Mouse (Mus musculus) CH12.LX (cell line): Measurements from ENCODE around the gene Mrpl55. TPM values are rescaled to one million over a fixed set of nuclear protein-coding genes. Genes with fewer than 3 reads are reported as not detected.

Experiments used
- DNase-seq: peaks from one replicate; pipeline ENCODE4 v3.0.0-alpha.2; 2013; ENCODE audit errors: extremely low read depth
- H3K27ac ChIP-seq: 2 replicates; pipeline ENCODE4 v1.5.1; 2012; ENCODE audit warnings: low read depth, mild to moderate bottlenecking, control low read depth, moderate library complexity; ENCODE audit not compliant: insufficient read depth
- H3K27me3 ChIP-seq: replicated peaks from 2 replicates; pipeline ENCODE3; 2012; ENCODE audit warnings: inconsistent platforms
- H3K36me3 ChIP-seq, 2 experiments: replicated peaks in 1 of 2; 2 replicates each; pipeline versions ENCODE3 to v1.6.1; 2012; ENCODE audit warnings: inconsistent platforms in 1 of 2, low read length in 1 of 2, mild to moderate bottlenecking in 1 of 2, mixed read lengths in 1 of 2, moderate library complexity in 1 of 2; ENCODE audit not compliant: control insufficient read depth in 1 of 2, insufficient read depth in 1 of 2
- H3K4me1 ChIP-seq, 2 experiments: 2 replicates each; pipeline ENCODE4 v1.6.1; 2012; ENCODE audit warnings: inconsistent platforms in 1 of 2, moderate library complexity in 1 of 2; ENCODE audit not compliant: insufficient read depth in 2 of 2, control insufficient read depth in 1 of 2
- H3K4me2 ChIP-seq: 2 replicates; pipeline ENCODE4 v1.6.1; 2012; ENCODE audit warnings: low read depth, mild to moderate bottlenecking, control low read depth; ENCODE audit not compliant: poor library complexity, insufficient read depth, severe bottlenecking
- H3K4me3 ChIP-seq, 3 experiments: fragments of 150-350 bp in 1 of 3; sonication (generic) in 1 of 3; replicated peaks in 1 of 3; 2 replicates each; pipeline versions ENCODE3 to v1.5.1; 2011 to 2012; ENCODE audit warnings: low read depth in 2 of 3, low read length in 2 of 3, mild to moderate bottlenecking in 2 of 3, moderate library complexity in 2 of 3, control low read depth in 1 of 3, improper control_type of control experiment in 1 of 3, inconsistent platforms in 1 of 3, mixed read lengths in 1 of 3; ENCODE audit not compliant: poor library complexity in 1 of 3
- H3K79me2 ChIP-seq: replicated peaks from 2 replicates; pipeline ENCODE4 v1.6.1; 2012; ENCODE audit warnings: mild to moderate bottlenecking, moderate library complexity; ENCODE audit not compliant: control insufficient read depth, poor library complexity, insufficient read depth, severe bottlenecking; ENCODE audit errors: extremely low read depth
- H3K9ac ChIP-seq: 2 replicates; pipeline ENCODE4 v1.6.1; 2012; ENCODE audit warnings: low read depth, mild to moderate bottlenecking, control low read depth, moderate library complexity; ENCODE audit not compliant: insufficient read depth
- H3K9me3 ChIP-seq: replicated peaks from 2 replicates; pipeline ENCODE3; 2012; ENCODE audit warnings: low read length, inconsistent platforms, mixed read lengths
- BHLHE40 ChIP-seq: IDR thresholded peaks from 2 replicates; pipeline ENCODE4 v1.6.1; 2011; ENCODE audit warnings: mild to moderate bottlenecking, low read depth, low read length, improper control_type of control experiment
- CHD1 ChIP-seq: IDR thresholded peaks from 2 replicates; pipeline ENCODE4 v1.6.1; 2012; ENCODE audit warnings: low read depth, low read length, improper control_type of control experiment, inconsistent platforms
- CHD2 ChIP-seq: IDR thresholded peaks from 2 replicates; pipeline ENCODE4 v1.6.1; 2011; ENCODE audit warnings: low read length, improper control_type of control experiment
- CTCF ChIP-seq, 2 experiments: IDR thresholded peaks in 1 of 2; conservative IDR thresholded peaks in 1 of 2; 2 replicates each; pipeline ENCODE4 v1.5.1; 2011 to 2012; ENCODE audit warnings: low read depth in 2 of 2, low read length in 2 of 2, improper control_type of control experiment in 1 of 2, inconsistent platforms in 1 of 2, mild to moderate bottlenecking in 1 of 2, moderate library complexity in 1 of 2
- E2F4 ChIP-seq: IDR thresholded peaks from 2 replicates; pipeline ENCODE4 v1.6.1; 2011; ENCODE audit warnings: low read depth, low read length, improper control_type of control experiment; ENCODE audit not compliant: insufficient replicate concordance
- ELF1 ChIP-seq: IDR thresholded peaks from 2 replicates; pipeline ENCODE4 v1.6.1; 2014; ENCODE audit warnings: low read depth, mild to moderate bottlenecking, inconsistent platforms, low read length, improper control_type of control experiment
- EP300 ChIP-seq: IDR thresholded peaks from 2 replicates; pipeline ENCODE4 v1.6.1; 2011; ENCODE audit warnings: low read length, improper control_type of control experiment
- ETS1 ChIP-seq: conservative IDR thresholded peaks from 2 replicates; pipeline ENCODE4 v1.6.1; 2012; ENCODE audit warnings: low read depth, mild to moderate bottlenecking, inconsistent platforms, low read length, improper control_type of control experiment, moderate library complexity
- GABPA ChIP-seq: IDR thresholded peaks from 2 replicates; pipeline ENCODE4 v1.6.1; 2012; ENCODE audit warnings: low read depth, low read length, improper control_type of control experiment, inconsistent platforms; ENCODE audit not compliant: insufficient replicate concordance
- JUND ChIP-seq: conservative IDR thresholded peaks from 2 replicates; pipeline ENCODE4 v1.6.1; 2011; ENCODE audit warnings: low read depth, low read length, improper control_type of control experiment
- MAFK ChIP-seq: IDR thresholded peaks from 2 replicates; pipeline ENCODE4 v1.6.1; 2011; ENCODE audit warnings: low read length, improper control_type of control experiment; ENCODE audit not compliant: insufficient replicate concordance
- MAX ChIP-seq: IDR thresholded peaks from 2 replicates; pipeline ENCODE4 v1.6.1; 2011; ENCODE audit warnings: low read length, improper control_type of control experiment
- MAZ ChIP-seq: IDR thresholded peaks from 2 replicates; pipeline ENCODE4 v1.6.1; 2012; ENCODE audit warnings: low read depth, mild to moderate bottlenecking, inconsistent platforms, low read length, improper control_type of control experiment, moderate library complexity
- MEF2A ChIP-seq: IDR thresholded peaks from 2 replicates; pipeline ENCODE4 v1.6.1; 2014; ENCODE audit warnings: low read depth, mild to moderate bottlenecking, inconsistent platforms, low read length, improper control_type of control experiment, borderline replicate concordance
- MXI1 ChIP-seq: IDR thresholded peaks from 2 replicates; pipeline ENCODE4 v1.6.1; 2011; ENCODE audit warnings: mild to moderate bottlenecking, low read depth, low read length, improper control_type of control experiment
- NRF1 ChIP-seq: IDR thresholded peaks from 2 replicates; pipeline ENCODE4 v1.6.1; 2014; ENCODE audit warnings: low read depth, mild to moderate bottlenecking, inconsistent platforms, low read length, improper control_type of control experiment, moderate library complexity
- POLR2A ChIP-seq: IDR thresholded peaks from 2 replicates; pipeline ENCODE4 v1.6.1; 2011; ENCODE audit warnings: low read depth, mild to moderate bottlenecking, improper control_type of control experiment, low read length
- POLR2AphosphoS2 ChIP-seq: IDR thresholded peaks from 2 replicates; pipeline ENCODE4 v1.6.1; 2011; ENCODE audit warnings: low read depth, low read length, improper control_type of control experiment
- RCOR1 ChIP-seq: conservative IDR thresholded peaks from 2 replicates; pipeline ENCODE4 v1.6.1; 2012; ENCODE audit warnings: low read depth, mild to moderate bottlenecking, inconsistent platforms, low read length, improper control_type of control experiment
- SMC3 ChIP-seq: IDR thresholded peaks from 2 replicates; pipeline ENCODE4 v1.6.1; 2011; ENCODE audit warnings: low read depth, low read length, improper control_type of control experiment
- TCF12 ChIP-seq: IDR thresholded peaks from 2 replicates; pipeline ENCODE4 v1.6.1; 2014; ENCODE audit warnings: low read depth, mild to moderate bottlenecking, inconsistent platforms, low read length, improper control_type of control experiment
- UBTF ChIP-seq: IDR thresholded peaks from 2 replicates; pipeline ENCODE4 v1.6.1; 2012; ENCODE audit warnings: low read depth, mild to moderate bottlenecking, inconsistent platforms, low read length, improper control_type of control experiment, moderate library complexity
- USF1 ChIP-seq: IDR thresholded peaks from 2 replicates; pipeline ENCODE4 v1.6.1; 2014; ENCODE audit warnings: low read depth, mild to moderate bottlenecking, inconsistent platforms, low read length, improper control_type of control experiment
- ZC3H11A ChIP-seq: IDR thresholded peaks from 2 replicates; pipeline ENCODE4 v1.6.1; 2012; ENCODE audit warnings: low read depth, mild to moderate bottlenecking, inconsistent platforms, low read length, improper control_type of control experiment
- ZKSCAN1 ChIP-seq: IDR thresholded peaks from 2 replicates; pipeline ENCODE4 v1.6.1; 2012; ENCODE audit warnings: low read depth, inconsistent platforms, low read length, improper control_type of control experiment, borderline replicate concordance
- ZMIZ1 ChIP-seq: IDR thresholded peaks from 2 replicates; pipeline ENCODE4 v1.6.1; 2012; ENCODE audit warnings: low read depth, mild to moderate bottlenecking, inconsistent platforms, low read length, improper control_type of control experiment
- dilution Hi-C: fragments of 300-500 bp; cut with MboI; formaldehyde crosslinking; loops from 2 replicates; pipeline ENCODE4 v1.14.3; 2020; ENCODE audit warnings: low sequenced_read_pairs; ENCODE audit not compliant: extremely low pct_unique_long_range_greater_than_20kb, extremely low pct_ligation_motif_present
- in situ Hi-C: fragments of 300-500 bp; cut with MboI; formaldehyde crosslinking; loops from 3 replicates; pipeline ENCODE4 v1.14.3; 2019; ENCODE audit warnings: low sequenced_read_pairs, low pct_ligation_motif_present, low pct_unique_long_range_greater_than_20kb, mixed read lengths
- polyA plus RNA-seq: library from polyadenylated mRNA; unstranded; fragments of >175 nt; gene quantifications from 2 replicates; pipeline ENCODE4 v1.2.1, GENCODE M21; 2012; ENCODE audit warnings: low read depth; ENCODE audit not compliant: insufficient read length
- total RNA-seq, 2 experiments: library from RNA; depleted of rRNA; stranded (reverse); fragments of 300-350 nt in 1 of 2; fragments of >200 nt in 1 of 2; gene quantifications; 2 replicates each; pipeline ENCODE4 v1.2.3; 2012 to 2014

The Mrpl55 gene
- total and polyA plus RNA-seq, 3 experiments: 74.4 to 92.9 (median 88.2) TPM

DNA sequence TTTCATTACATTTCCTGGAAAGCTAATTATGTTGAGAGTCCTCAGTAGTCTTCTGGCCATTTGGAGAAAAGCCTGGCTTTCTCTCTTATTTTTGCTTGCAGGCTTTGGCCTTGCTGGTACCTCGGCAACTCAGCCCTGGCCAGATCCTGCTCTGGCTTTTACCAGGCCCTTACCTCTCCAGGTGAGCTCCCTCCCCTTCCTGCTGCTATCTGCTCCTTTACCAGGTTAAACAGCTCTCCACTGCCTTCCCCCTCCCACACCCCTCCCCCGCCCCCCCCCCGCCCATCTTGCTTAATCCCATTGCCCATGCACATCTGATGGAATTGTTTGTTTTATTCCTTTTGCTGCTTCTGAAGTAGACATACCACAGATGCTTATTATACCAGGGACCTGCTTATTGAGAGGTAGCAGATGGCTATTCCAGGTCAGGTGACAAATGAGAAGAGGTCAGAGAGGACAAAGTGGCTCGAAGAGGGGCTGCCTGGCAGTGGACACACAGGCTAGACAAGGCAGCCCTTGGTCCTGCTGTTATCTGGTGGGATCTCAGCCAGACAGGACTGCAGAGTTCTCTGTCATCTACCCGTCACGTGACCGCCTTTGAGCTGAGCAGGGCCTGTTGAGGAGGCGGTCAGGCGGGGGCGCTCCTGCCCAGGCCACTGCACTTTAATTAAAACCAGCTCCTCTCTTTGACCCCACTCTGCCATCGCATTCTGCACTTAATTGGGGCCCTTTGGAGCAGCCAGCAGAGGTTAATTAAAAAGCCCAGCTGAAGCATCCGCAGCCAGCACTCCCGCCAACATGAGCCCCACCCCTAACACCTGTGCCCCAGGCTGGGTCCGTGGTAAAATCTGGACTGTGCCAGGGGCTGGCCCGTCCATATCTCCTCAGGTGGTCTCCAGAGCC, 36.5 kb downstream of the Mrpl55 start (continued):
- TF ChIP-seq NRF1: 0 out of 2 replicates have a peak, but pooled peaks have one; percentile 13
- no peak for TF ChIP-seq MEF2A
- TF ChIP-seq E2F4: no peak
- no peak for TF ChIP-seq ETS1
- no peak for TF ChIP-seq ZKSCAN1
- TF ChIP-seq POLR2AphosphoS2: no peak
- no peak for TF ChIP-seq JUND
- peak; percentile 96 for TF ChIP-seq USF1
- no peak for TF ChIP-seq CHD2

DNA sequence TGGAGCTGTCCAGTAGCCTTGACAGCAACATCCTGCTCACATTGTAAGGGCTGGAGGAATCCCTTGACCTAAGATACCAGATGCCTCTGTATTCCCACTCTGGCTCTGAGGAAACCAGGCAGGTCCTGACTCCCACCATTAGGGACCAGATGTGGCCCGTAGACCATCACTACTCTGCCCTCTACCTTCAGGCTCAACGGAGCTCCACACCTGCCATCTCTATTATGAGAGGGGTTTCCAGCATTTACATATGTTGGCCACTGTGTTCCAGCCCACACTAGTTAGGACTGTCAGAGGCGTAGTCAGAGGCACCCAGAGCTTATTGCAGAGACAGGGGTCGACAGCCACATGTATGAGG, 37.1 kb downstream of the Mrpl55 start:
- H3K4me2 ChIP-seq: 0 out of 2 replicates have a peak overlapping the region, but pooled peaks have one; percentile 0
- H3K4me1 ChIP-seq: peaks cover 0 to 18% of the 10 kb centered on the region in 2 experiments; a peak in 2 of 4 replicates
- no peak overlapping the region for H3K27ac ChIP-seq
- H3K9ac ChIP-seq: no peak overlapping the region
- H3K36me3 ChIP-seq: no peaks in the 10 kb centered on the region
- TF ChIP-seq ETS1: no peak
- no peak for TF ChIP-seq MAX
- TF ChIP-seq UBTF: no peak
- TF ChIP-seq CHD1: no peak
- TF ChIP-seq POLR2A: no peak
- no peak for TF ChIP-seq TCF12
- no peak for TF ChIP-seq MAFK
- no peak for TF ChIP-seq MXI1
- TF ChIP-seq USF1: no peak
- no peak for TF ChIP-seq BHLHE40
- TF ChIP-seq MAZ: no peak
- no peak for TF ChIP-seq E2F4
- TF ChIP-seq GABPA: no peak
- TF ChIP-seq SMC3: no peak
- TF ChIP-seq RCOR1: no peak
- no peak for TF ChIP-seq ZMIZ1
- TF ChIP-seq ZC3H11A: no peak
- TF ChIP-seq ELF1: no peak
- TF ChIP-seq CTCF (conservative IDR thresholded peaks at IDR 0.05 in 1 of 2, IDR thresholded peaks at IDR 0.05 in 1 of 2; ENCODE audit: low read depth in 2 of 2, low read length in 2 of 2): no peak
- TF ChIP-seq EP300: no peak
- no peaks in the 10 kb centered on the region for H3K9me3 ChIP-seq
- H3K27me3 ChIP-seq: peaks cover 75% of the 10 kb centered on the region
- no peak overlapping the region for H3K4me3 ChIP-seq
- H3K79me2 ChIP-seq: no peaks in the 10 kb centered on the region
- in situ Hi-C loops (no loop called here), dilution Hi-C loops (no loop called here)
- no peak for DNase-seq
